Mouse (Mus musculus): ENCODE measurements around the gene Pou2f1. TPM values are rescaled to one million over a fixed set of nuclear protein-coding genes. Genes with fewer than 3 reads are reported as not detected.
A peak's percentile ranks its signal among the peaks of the same experiment; 100 is the strongest.

Gene Pou2f1
- polyA plus RNA-seq, 1 experiment from 2014 or later, result 3.4 TPM

- Histone ChIP-seq H3K4me1 (ENCODE audit: insufficient read depth) (no peaks in the 10 kb centered on the region), H3K27me3 (ENCODE audit: insufficient read depth, low read length) (no peaks in the 10 kb centered on the region), H3K36me3 (replicated peaks; ENCODE audit: insufficient read depth, low read length) (no peaks in the 10 kb centered on the region), H3K9ac (replicated peaks) (no peak overlapping the region), H3K27ac (ENCODE audit: low read depth) (no peak overlapping the region), H3K4me2 (ENCODE audit: low read depth, low read length) (no peak overlapping the region), H3K9me3 (ENCODE audit: low read length) (no peaks in the 10 kb centered on the region), H3K4me3 (ENCODE audit: low read depth, low read length) (no peak overlapping the region)
- peak; percentile 36; the same call in 1 of the 2 replicates for ATAC-seq
- 39% methylated on average over 7 of the region's 7 CpGs for WGBS (ENCODE audit: insufficient replicate concordance)
- no peak for TF ChIP-seq CTCF (IDR thresholded peaks at IDR 0.05; ENCODE audit: low read depth)
- no peak for TF ChIP-seq EP300 (IDR thresholded peaks at IDR 0.05; ENCODE audit: low read depth)
- no peak for DNase-seq
Observed at GRCm38 (mm10) chr1:166031673-166032547, 29.4 kb upstream of the Pou2f1 start.

- TF ChIP-seq CTCF (IDR thresholded peaks at IDR 0.05; ENCODE audit: low read depth) (no peak), EP300 (IDR thresholded peaks at IDR 0.05; ENCODE audit: low read depth) (no peak)
- Histone ChIP-seq H3K9me3 (ENCODE audit: low read length) (no peaks in the 10 kb centered on the region), H3K4me1 (ENCODE audit: insufficient read depth) (no peaks in the 10 kb centered on the region), H3K4me2 (ENCODE audit: low read depth, low read length) (no peak overlapping the region), H3K36me3 (replicated peaks; ENCODE audit: insufficient read depth, low read length) (no peaks in the 10 kb centered on the region), H3K4me3 (ENCODE audit: low read depth, low read length) (no peak overlapping the region), H3K27me3 (ENCODE audit: insufficient read depth, low read length) (no peaks in the 10 kb centered on the region), H3K27ac (ENCODE audit: low read depth) (no peak overlapping the region), H3K9ac (replicated peaks) (no peak overlapping the region)
- no peak for ATAC-seq
- WGBS (ENCODE audit: insufficient replicate concordance), result 68% methylated on average over 4 of the region's 4 CpGs
- DNase-seq, result no peak
Observed at GRCm38 (mm10) chr1:166023981-166024380, 21.5 kb upstream of the Pou2f1 start.

GRCm38 (mm10) chr1:166017203-166017602 is 14.7 kb upstream of the Pou2f1 start:
- H3K36me3 ChIP-seq (replicated peaks; ENCODE audit: insufficient read depth, low read length), result no peaks in the 10 kb centered on the region
- 80% methylated on average over 4 of the region's 4 CpGs for WGBS (ENCODE audit: insufficient replicate concordance)

GRCm38 (mm10) chr1:166016306-166016705 is 13.8 kb upstream of the Pou2f1 start:
- H3K27ac ChIP-seq (ENCODE audit: low read depth), result no peak overlapping the region
- no peaks in the 10 kb centered on the region for H3K27me3 ChIP-seq (ENCODE audit: insufficient read depth, low read length)
- 0 out of 2 replicates have a peak, but pooled peaks cover 7% of the 10 kb centered on the region for H3K4me1 ChIP-seq (ENCODE audit: insufficient read depth)
- H3K36me3 ChIP-seq (replicated peaks; ENCODE audit: insufficient read depth, low read length), result no peaks in the 10 kb centered on the region
- TF ChIP-seq EP300 (IDR thresholded peaks at IDR 0.05; ENCODE audit: low read depth), result no peak
- no peak for TF ChIP-seq CTCF (IDR thresholded peaks at IDR 0.05; ENCODE audit: low read depth)
- H3K4me3 ChIP-seq (ENCODE audit: low read depth, low read length), result no peak overlapping the region
- WGBS (ENCODE audit: insufficient replicate concordance), result 10% methylated on average over 4 of the region's 4 CpGs
- no peak for DNase-seq
- no peaks in the 10 kb centered on the region for H3K9me3 ChIP-seq (ENCODE audit: low read length)
- no peak for ATAC-seq
- H3K4me2 ChIP-seq (ENCODE audit: low read depth, low read length), result no peak overlapping the region
- no peak overlapping the region for H3K9ac ChIP-seq (replicated peaks)

More at GRCm38 (mm10) chr1:166017203-166017602, 14.7 kb upstream of the Pou2f1 start:
- ATAC-seq (no peak), DNase-seq (no peak)
- Histone ChIP-seq H3K4me3 (ENCODE audit: low read depth, low read length) (no peak overlapping the region), H3K27ac (ENCODE audit: low read depth) (no peak overlapping the region), H3K27me3 (ENCODE audit: insufficient read depth, low read length) (no peaks in the 10 kb centered on the region), H3K9ac (replicated peaks) (no peak overlapping the region), H3K4me2 (ENCODE audit: low read depth, low read length) (no peak overlapping the region), H3K4me1 (ENCODE audit: insufficient read depth) (0 out of 2 replicates have a peak, but pooled peaks cover 7% of the 10 kb centered on the region), H3K9me3 (ENCODE audit: low read length) (no peaks in the 10 kb centered on the region)
- TF ChIP-seq EP300 (IDR thresholded peaks at IDR 0.05; ENCODE audit: low read depth), result no peak
- TF ChIP-seq CTCF (IDR thresholded peaks at IDR 0.05; ENCODE audit: low read depth), result no peak

GRCm38 (mm10) chr1:166014530-166014929 is 12.1 kb upstream of the Pou2f1 start:
- 41% methylated on average over 5 of the region's 5 CpGs for WGBS (ENCODE audit: insufficient replicate concordance)
- no peaks in the 10 kb centered on the region for H3K9me3 ChIP-seq (ENCODE audit: low read length)
- no peaks in the 10 kb centered on the region for H3K27me3 ChIP-seq (ENCODE audit: insufficient read depth, low read length)
- TF ChIP-seq EP300 (IDR thresholded peaks at IDR 0.05; ENCODE audit: low read depth) (peak; percentile 51; the same call in 1 of the 2 replicates), CTCF (IDR thresholded peaks at IDR 0.05; ENCODE audit: low read depth) (no peak)
- H3K4me2 ChIP-seq (ENCODE audit: low read depth, low read length), result no peak overlapping the region
- H3K9ac ChIP-seq (replicated peaks), result no peak overlapping the region
- peak; percentile 89 for ATAC-seq
- DNase-seq, result no peak
- no peak overlapping the region for H3K27ac ChIP-seq (ENCODE audit: low read depth)
- no peak overlapping the region for H3K4me3 ChIP-seq (ENCODE audit: low read depth, low read length)
- no peaks in the 10 kb centered on the region for H3K36me3 ChIP-seq (replicated peaks; ENCODE audit: insufficient read depth, low read length)
- 0 out of 2 replicates have a peak, but pooled peaks cover 7% of the 10 kb centered on the region for H3K4me1 ChIP-seq (ENCODE audit: insufficient read depth)

GRCm38 (mm10) chr1:166010106-166010505 is 7.6 kb upstream of the Pou2f1 start:
- Histone ChIP-seq H3K4me2 (ENCODE audit: low read depth, low read length) (no peak overlapping the region), H3K9ac (replicated peaks) (no peak overlapping the region), H3K27me3 (ENCODE audit: insufficient read depth, low read length) (no peaks in the 10 kb centered on the region), H3K4me1 (ENCODE audit: insufficient read depth) (no peaks in the 10 kb centered on the region), H3K36me3 (replicated peaks; ENCODE audit: insufficient read depth, low read length) (no peaks in the 10 kb centered on the region), H3K27ac (ENCODE audit: low read depth) (no peak overlapping the region), H3K9me3 (ENCODE audit: low read length) (no peaks in the 10 kb centered on the region), H3K4me3 (ENCODE audit: low read depth, low read length) (no peak overlapping the region)
- TF ChIP-seq CTCF (IDR thresholded peaks at IDR 0.05; ENCODE audit: low read depth) (no peak), EP300 (IDR thresholded peaks at IDR 0.05; ENCODE audit: low read depth) (no peak)
- ATAC-seq (no peak), DNase-seq (no peak)
- 92% methylated on average over 1 of the region's 1 CpGs for WGBS (ENCODE audit: insufficient replicate concordance)

Measured in liver, postnatal 0 days (tissue).